Mouse (Mus musculus): ENCODE results near the gene Rasl10a.

GRCm38 (mm10) chr11:5096480-5097020 lies 38.6 kb downstream of the Rasl10a start:
- no peak for TF ChIP-seq POLR2A (IDR thresholded peaks at IDR 0.05; ENCODE audit: insufficient read length, low read depth)
- TF ChIP-seq CEBPB (IDR thresholded peaks at IDR 0.05; ENCODE audit: insufficient read depth, poor library complexity, severe bottlenecking): no peak
- no peak for TF ChIP-seq MAX (IDR thresholded peaks at IDR 0.05; ENCODE audit: low read depth)
- TF ChIP-seq REST (IDR thresholded peaks at IDR 0.05; ENCODE audit: insufficient read depth, insufficient read length): no peak
- TF ChIP-seq POLR2AphosphoS2 (IDR thresholded peaks at IDR 0.05; ENCODE audit: insufficient read length, low read depth): no peak
- no peak for TF ChIP-seq TCF3 (IDR thresholded peaks at IDR 0.05; ENCODE audit: insufficient read length, low read depth)
- TF ChIP-seq MYOG (IDR thresholded peaks at IDR 0.05; ENCODE audit: control insufficient read depth in 1 of 3, insufficient read depth in 1 of 3, insufficient read length in 2 of 3, low read depth in 2 of 3): no peak
- TF ChIP-seq USF1 (IDR thresholded peaks at IDR 0.05; ENCODE audit: low read depth): no peak
- TF ChIP-seq E2F4 (IDR thresholded peaks at IDR 0.05; ENCODE audit: insufficient read depth): no peak
- no peak for TF ChIP-seq TCF12 (IDR thresholded peaks at IDR 0.05; ENCODE audit: insufficient read depth, poor library complexity, severe bottlenecking)
- no peak for TF ChIP-seq MYOD1 (IDR thresholded peaks at IDR 0.05; ENCODE audit: control insufficient read depth in 1 of 3, insufficient read length in 2 of 3, low read depth in 2 of 3)

Measured in myocyte (in vitro differentiated cells).